ENCODE assay signal across 8 mouse cellular contexts in the genomic region with DNA sequence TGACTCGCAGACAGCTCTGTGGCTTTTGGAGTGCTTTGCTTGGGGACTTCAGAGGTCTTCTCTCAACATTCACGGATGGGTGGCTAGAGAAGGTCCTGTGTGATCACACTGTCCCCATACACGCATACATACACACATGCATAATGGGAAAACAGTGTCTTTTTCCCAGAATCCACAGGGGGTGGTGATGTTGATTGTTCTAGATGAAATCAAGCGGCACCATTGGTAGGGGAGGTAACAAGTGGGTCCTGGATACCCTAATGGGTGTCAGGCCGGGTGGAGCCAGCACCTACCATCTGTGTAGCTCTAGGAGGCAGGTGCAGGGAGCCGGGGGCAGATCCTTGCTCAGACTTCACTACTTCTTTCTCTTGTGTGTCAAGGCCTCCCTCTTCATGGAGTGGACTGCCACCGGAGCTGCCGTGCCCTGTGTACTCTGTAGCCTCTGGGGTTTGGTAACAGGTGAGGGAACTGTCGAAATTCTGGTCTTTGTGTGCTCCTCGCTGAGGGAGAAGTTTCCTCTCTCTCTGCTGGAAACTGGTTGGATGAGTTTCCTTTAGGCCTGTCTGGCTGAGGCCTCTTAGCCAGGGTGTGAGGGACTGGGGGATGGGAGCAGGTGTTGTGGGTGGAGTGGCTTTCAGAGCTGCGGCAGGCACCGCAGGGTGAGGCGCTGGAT. TPM values are rescaled to one million over a fixed set of nuclear protein-coding genes. Genes with fewer than 3 reads are reported as not detected.
DNase-seq lines count a peak whose midpoint lies in the region; ATAC-seq and TF ChIP-seq lines count a peak whose summit lies in the region.

No protein-coding gene starts in this region.

- no peaks in the 10 kb centered on the region for H3K9me3 ChIP-seq in heart, embryonic 15.5 days (replicated peaks)
- no peaks in the 10 kb centered on the region for H3K9me3 ChIP-seq in liver, embryonic 11.5 days (ENCODE audit: control insufficient read depth, low read length)
- H3K9me3 ChIP-seq in neural tube, embryonic 15.5 days (replicated peaks): no peaks in the 10 kb centered on the region

- H3K27me3 ChIP-seq in spleen, adult 2 months (ENCODE audit: control insufficient read depth, insufficient read depth, low read length): no peaks in the 10 kb centered on the region; the same call in 1 of the 2 replicates
- H3K27me3 ChIP-seq in heart, embryonic 15.5 days: no peaks in the 10 kb centered on the region
- peaks cover 13% of the 10 kb centered on the region for H3K27me3 ChIP-seq in liver, embryonic 11.5 days (replicated peaks; ENCODE audit: control insufficient read depth, insufficient read depth, low read length)
- peaks cover 38% of the 10 kb centered on the region for H3K27me3 ChIP-seq in neural tube, embryonic 15.5 days (replicated peaks)

- no peak overlapping the region for H3K4me3 ChIP-seq in spleen, adult 2 months (ENCODE audit: extremely low read depth, insufficient read depth, insufficient read length)
- peak overlapping the region; percentile 35 for H3K4me3 ChIP-seq in heart, embryonic 15.5 days
- no peak overlapping the region for H3K4me3 ChIP-seq in liver, embryonic 11.5 days (ENCODE audit: low read depth, low read length)
- peak overlapping the region; percentile 26; the same call in 1 of the 2 replicates for H3K4me3 ChIP-seq in neural tube, embryonic 15.5 days (replicated peaks)

- peaks cover 31% of the 10 kb centered on the region for H3K4me1 ChIP-seq in spleen, adult 2 months (ENCODE audit: control insufficient read depth, insufficient read depth, insufficient read length)
- peaks cover 72% of the 10 kb centered on the region for H3K4me1 ChIP-seq in heart, embryonic 15.5 days (replicated peaks)
- peaks cover 28% of the 10 kb centered on the region for H3K4me1 ChIP-seq in liver, embryonic 11.5 days (replicated peaks; ENCODE audit: control insufficient read depth, insufficient read depth, low read length)
- peaks cover 26% of the 10 kb centered on the region for H3K4me1 ChIP-seq in neural tube, embryonic 15.5 days

- no peaks in the 10 kb centered on the region for H3K36me3 ChIP-seq in spleen, adult 2 months (ENCODE audit: control insufficient read depth, insufficient read depth, low read length)
- no peaks in the 10 kb centered on the region for H3K36me3 ChIP-seq in heart, embryonic 15.5 days
- no peaks in the 10 kb centered on the region for H3K36me3 ChIP-seq in liver, embryonic 11.5 days (ENCODE audit: control insufficient read depth, insufficient read depth, low read length)
- no peaks in the 10 kb centered on the region for H3K36me3 ChIP-seq in neural tube, embryonic 15.5 days

- 0 out of 2 replicates have a peak overlapping the region, but pooled peaks have one; percentile 22 for H3K9ac ChIP-seq in heart, embryonic 15.5 days
- H3K9ac ChIP-seq in liver, embryonic 11.5 days (ENCODE audit: low read depth, low read length): no peak overlapping the region
- H3K9ac ChIP-seq in neural tube, embryonic 15.5 days (replicated peaks): no peak overlapping the region

- ATAC-seq in heart, embryonic 15.5 days (replicated peaks; ENCODE audit: insufficient number of reproducible peaks, insufficient read depth, low FRiP score, low read depth): no peak
- ATAC-seq in liver, embryonic 11.5 days (replicated peaks; ENCODE audit: low FRiP score): no peak
- ATAC-seq in neural tube, embryonic 15.5 days (ENCODE audit: low FRiP score): no peak

- peak overlapping the region; percentile 61 for H3K4me2 ChIP-seq in heart, embryonic 15.5 days
- 0 out of 2 replicates have a peak overlapping the region, but pooled peaks have one; percentile 4 for H3K4me2 ChIP-seq in liver, embryonic 11.5 days
- H3K4me2 ChIP-seq in neural tube, embryonic 15.5 days: peak overlapping the region; percentile 55

- no peak for TF ChIP-seq CTCF in spleen, adult 2 months (IDR thresholded peaks at IDR 0.05; ENCODE audit: extremely low read depth, insufficient read depth, insufficient read length, insufficient replicate concordance)

- no peak for TF ChIP-seq POLR2A in spleen, adult 2 months (IDR thresholded peaks at IDR 0.05; ENCODE audit: low read depth, low read length)

- no peak for DNase-seq in spleen, adult 2 months (ENCODE audit: low read depth in 1 of 2, low spot score in 2 of 2)
- DNase-seq in spleen, adult 12 weeks (ENCODE audit: low spot score): no peak
- DNase-seq in liver, embryonic 11.5 days (ENCODE audit: low spot score): no peak
- no peak for DNase-seq in cerebellum, postnatal 25 days
- DNase-seq in adrenal gland, postnatal 14 days: no peak
- no peak for DNase-seq in urinary bladder, postnatal 10 days (ENCODE audit: low spot score)

- 51% methylated on average over 13 of the region's 13 CpGs for WGBS in spleen, adult 2 months
- 33% methylated on average over 13 of the region's 13 CpGs for WGBS in heart, embryonic 15.5 days
- WGBS in liver, embryonic 11.5 days: 44% methylated on average over 13 of the region's 13 CpGs
- 21% methylated on average over 13 of the region's 13 CpGs for WGBS in neural tube, embryonic 15.5 days

- 0 out of 2 replicates have a peak overlapping the region, but pooled peaks have one; percentile 13 for H3K27ac ChIP-seq in spleen, adult 2 months (ENCODE audit: insufficient read depth, low read length)
- peak overlapping the region; percentile 60 for H3K27ac ChIP-seq in heart, embryonic 15.5 days
- peak overlapping the region; percentile 19; the same call in 1 of the 2 replicates for H3K27ac ChIP-seq in liver, embryonic 11.5 days (ENCODE audit: low read depth, low read length)
- no peak overlapping the region for H3K27ac ChIP-seq in neural tube, embryonic 15.5 days (replicated peaks)

RNA-seq across cellular contexts. Expression of gene Plekhg3, which starts 16.9 kb away (rescaled TPM):
- 15.3 and 17.3 TPM in 2 replicates for polyA plus RNA-seq in spleen, adult 2 months (2012; rRNA removed)
- polyA plus RNA-seq in heart, embryonic 15.5 days (2015; fragmentation: Nextera tagmentation; extraction: Ambion mirVana): 7.1 and 11.1 TPM in 2 replicates
- 3.4 and 4.1 TPM in 2 replicates for polyA plus RNA-seq in liver, embryonic 11.5 days (2014; fragmentation: Nextera tagmentation; extraction: Ambion mirVana)
- polyA plus RNA-seq in neural tube, embryonic 15.5 days (2015; fragmentation: Nextera tagmentation; extraction: Ambion mirVana): 1.1 and 3.6 TPM in 2 replicates
- total RNA-seq in adrenal gland, postnatal 14 days (2021): 16.7 and 19.4 TPM in 2 replicates

Comparison
In these comparisons a context has a peak if more than half of its experiments do, and no peak if none do; other contexts are left out.
1. H3K4me3 ChIP-seq: peak in heart, embryonic 15.5 days (single experiment) and neural tube, embryonic 15.5 days (single experiment); none in spleen, adult 2 months (single experiment) and liver, embryonic 11.5 days (single experiment).
2. H3K4me2 ChIP-seq: peak in every context shown above with its lines; median percentile 61 in heart, embryonic 15.5 days; 55 in neural tube, embryonic 15.5 days; 4 in liver, embryonic 11.5 days.